Comparison of ENCODE assay signal across 25 mouse cellular contexts in genomic region chr9:120120503-120120902, GRCm38 (mm10). TPM values are rescaled to one million over a fixed set of nuclear protein-coding genes. Genes with fewer than 3 reads are reported as not detected.
"Had no signal": no experiment of that assay in that cellular context is flagged by ENCODE, and none has a peak within 500 bp of the region (broad histone marks: within the 10 kb centered on the region; RNA-seq: fewer than 3 reads in every experiment).

No protein-coding gene starts in this region.

- H3K4me2 ChIP-seq: lung, embryonic 14.5 days; midbrain, embryonic 13.5 days; midbrain, embryonic 15.5 days; neural tube, embryonic 13.5 days; neural tube, embryonic 15.5 days had no signal

- H3K27me3 ChIP-seq: midbrain, embryonic 13.5 days; midbrain, embryonic 15.5 days; neural tube, embryonic 13.5 days; neural tube, embryonic 15.5 days had no signal

- H3K9me3 ChIP-seq: midbrain, embryonic 10.5 days; midbrain, embryonic 13.5 days; midbrain, embryonic 15.5 days; neural tube, embryonic 13.5 days; neural tube, embryonic 15.5 days had no signal

- ATAC-seq: midbrain, embryonic 13.5 days; midbrain, embryonic 15.5 days had no signal

- H3K4me3 ChIP-seq: midbrain, embryonic 10.5 days; midbrain, embryonic 13.5 days; midbrain, embryonic 15.5 days; myocyte; neural tube, embryonic 13.5 days; neural tube, embryonic 15.5 days had no signal

- H3K9ac ChIP-seq: lung, embryonic 14.5 days; midbrain, embryonic 13.5 days; midbrain, embryonic 15.5 days; neural tube, embryonic 15.5 days had no signal

- H3K27ac ChIP-seq: midbrain, embryonic 10.5 days; midbrain, embryonic 13.5 days; midbrain, embryonic 15.5 days; neural tube, embryonic 13.5 days; neural tube, embryonic 15.5 days had no signal

- H3K4me1 ChIP-seq: midbrain, embryonic 10.5 days; midbrain, embryonic 13.5 days; midbrain, embryonic 15.5 days; neural tube, embryonic 13.5 days; neural tube, embryonic 15.5 days had no signal

- DNase-seq: lung, adult 18-20 months; lung, embryonic 14.5 days; lung, postnatal 10 days; lung, postnatal 4 days; retina, postnatal 1 day; right cerebral cortex, adult 18-20 months; right cerebral cortex, postnatal 25 days; right cerebral cortex, postnatal 4 days; spleen, adult 18-20 months; thymus, adult 18-20 months; thymus, postnatal 14 days; thymus, postnatal 36 days had no signal

RNA-seq across cellular contexts. Expression of gene Ccr8, which starts 28.6 kb away (rescaled TPM):
- total RNA-seq: megakaryocyte, adult 5-6 weeks; megakaryocyte-erythroid progenitor cell, adult 5-6 weeks had no signal
- polyA plus RNA-seq: midbrain, embryonic 10.5 days; midbrain, embryonic 13.5 days; midbrain, embryonic 15.5 days; myocyte; neural tube, embryonic 11.5 days; neural tube, embryonic 13.5 days; neural tube, embryonic 15.5 days had no signal

RNA-seq across cellular contexts. Expression of gene Mobp, which starts 29.0 kb away (rescaled TPM):
- total RNA-seq: megakaryocyte, adult 5-6 weeks; megakaryocyte-erythroid progenitor cell, adult 5-6 weeks had no signal
- polyA plus RNA-seq: lung, embryonic 14.5 days; lung, embryonic 16.5 days; midbrain, embryonic 15.5 days; myocyte; neural tube, embryonic 11.5 days; small intestine, adult 2 months; stomach, embryonic 14.5 days; thymus, postnatal 0 days had no signal

RNA-seq across cellular contexts. Expression of gene Cx3cr1, which starts 50.8 kb away (rescaled TPM):
- polyA plus RNA-seq: myocyte had no signal
